Mouse (Mus musculus) WW6 (cell line): ENCODE results near the gene Vmn1r192.
"Not testable (repeated sequence)": the region's sequence is repeated elsewhere in the genome, so short reads cannot be mapped to it uniquely, and the experiment has no call there.

Source experiments
- DNase-seq: peaks from one replicate; pipeline ENCODE4 v3.0.0-alpha.2; 2013; ENCODE audit warnings: low read depth, low spot score

Gene Vmn1r192

DNA sequence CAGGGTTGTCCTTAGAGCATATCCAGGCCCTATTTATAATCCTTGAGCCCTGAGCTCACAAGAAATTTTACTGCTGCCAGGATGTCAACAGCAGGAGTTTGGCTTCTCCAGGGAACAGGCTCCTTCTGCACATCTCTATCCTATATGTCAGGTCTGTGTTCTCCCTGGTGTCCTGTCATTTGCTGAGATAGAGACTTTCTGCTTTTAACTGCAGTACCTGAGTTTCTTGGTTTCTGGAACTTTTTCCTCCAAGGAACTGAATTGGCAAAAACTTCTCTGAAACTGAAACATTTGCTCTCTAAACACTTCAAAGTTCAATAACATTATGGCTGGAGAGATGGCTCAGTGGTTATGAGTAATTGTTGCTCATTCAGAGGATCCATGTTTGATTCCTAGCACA is at the start of gene Vmn1r192:
Gene Vmn1r192 (minus strand): TSS at position 101 of the 400 bp plus-strand sequence.
- DNase-seq: no peak

DNA sequence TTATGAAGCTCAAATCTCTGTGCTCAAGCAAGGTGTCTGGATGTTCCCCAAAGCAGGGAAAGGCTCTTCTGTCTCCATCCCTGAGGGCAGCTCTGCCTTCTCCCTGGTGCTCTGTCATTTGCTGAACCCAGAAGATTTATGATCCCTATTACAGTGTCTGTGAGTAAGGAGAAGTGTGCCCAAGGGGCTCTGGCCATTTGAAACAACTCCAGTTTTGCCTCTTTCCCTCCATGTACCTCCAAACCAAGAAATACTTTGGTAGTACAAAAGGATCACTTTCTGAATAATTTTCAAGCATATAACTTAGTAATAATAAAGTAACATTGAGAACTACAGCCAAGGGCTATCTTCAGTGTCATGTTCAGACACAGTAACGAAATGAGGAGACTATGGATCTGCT is 32.1 kb upstream of the Vmn1r192 start, which contains the start of gene Vmn1r193:
Gene Vmn1r193 (minus strand): TSS at position 101 of the 400 bp plus-strand sequence.
- not testable (repeated sequence) for DNase-seq

DNA sequence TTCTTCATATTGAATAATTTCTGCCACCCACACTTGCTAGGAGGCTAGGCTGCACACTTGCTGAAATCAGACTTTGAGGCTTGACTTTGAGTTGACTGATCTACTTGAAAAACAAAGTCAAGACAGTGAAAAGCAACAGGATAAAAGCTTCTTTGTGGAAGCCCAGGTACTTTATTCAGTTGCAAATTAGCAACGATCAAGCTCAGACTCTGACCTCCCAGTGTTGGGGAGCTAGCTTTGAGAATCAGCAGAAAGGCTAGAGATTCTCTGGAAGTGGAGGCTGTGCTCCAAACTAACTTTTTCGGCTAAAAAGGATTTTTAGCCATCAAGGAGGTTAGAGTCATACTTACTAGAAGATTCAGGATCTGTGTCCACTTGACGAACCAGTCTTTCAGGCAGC is 1.8 kb upstream of the Vmn1r192 start:
- not testable (repeated sequence) for DNase-seq

GRCm38 (mm10) chr13:22190385-22190784 is 556 bp downstream of the Vmn1r192 start:
- no peak for DNase-seq

DNA sequence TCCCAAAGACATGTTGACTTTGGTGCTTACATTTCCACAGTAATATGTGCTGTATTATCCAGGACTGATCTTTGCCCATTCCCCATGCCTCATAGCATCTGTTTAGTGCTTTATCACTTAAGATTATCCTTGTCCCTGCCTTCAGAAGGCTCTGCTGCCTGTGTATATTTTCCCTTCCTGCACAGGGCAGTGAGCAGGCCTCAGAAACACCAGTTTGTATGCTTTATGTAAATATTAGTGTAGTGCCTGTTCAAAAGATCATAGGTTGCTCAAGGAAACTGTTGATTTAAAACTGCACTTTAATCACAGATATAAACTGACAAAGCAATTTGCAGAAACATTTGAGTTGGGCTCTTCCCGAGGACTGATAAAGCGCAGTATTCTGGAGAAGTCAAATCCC is 1.6 kb downstream of the Vmn1r192 start:
- DNase-seq: no peak

- DNase-seq: no peak
Measured at GRCm38 (mm10) chr13:22183869-22184268, 7.1 kb downstream of the Vmn1r192 start, which contains the start of gene Vmn1r191. Gene Vmn1r191 (minus strand): TSS chr13:22183969.

- no peak for DNase-seq
Measured at GRCm38 (mm10) chr13:22168416-22168815, 22.5 kb downstream of the Vmn1r192 start.

DNA sequence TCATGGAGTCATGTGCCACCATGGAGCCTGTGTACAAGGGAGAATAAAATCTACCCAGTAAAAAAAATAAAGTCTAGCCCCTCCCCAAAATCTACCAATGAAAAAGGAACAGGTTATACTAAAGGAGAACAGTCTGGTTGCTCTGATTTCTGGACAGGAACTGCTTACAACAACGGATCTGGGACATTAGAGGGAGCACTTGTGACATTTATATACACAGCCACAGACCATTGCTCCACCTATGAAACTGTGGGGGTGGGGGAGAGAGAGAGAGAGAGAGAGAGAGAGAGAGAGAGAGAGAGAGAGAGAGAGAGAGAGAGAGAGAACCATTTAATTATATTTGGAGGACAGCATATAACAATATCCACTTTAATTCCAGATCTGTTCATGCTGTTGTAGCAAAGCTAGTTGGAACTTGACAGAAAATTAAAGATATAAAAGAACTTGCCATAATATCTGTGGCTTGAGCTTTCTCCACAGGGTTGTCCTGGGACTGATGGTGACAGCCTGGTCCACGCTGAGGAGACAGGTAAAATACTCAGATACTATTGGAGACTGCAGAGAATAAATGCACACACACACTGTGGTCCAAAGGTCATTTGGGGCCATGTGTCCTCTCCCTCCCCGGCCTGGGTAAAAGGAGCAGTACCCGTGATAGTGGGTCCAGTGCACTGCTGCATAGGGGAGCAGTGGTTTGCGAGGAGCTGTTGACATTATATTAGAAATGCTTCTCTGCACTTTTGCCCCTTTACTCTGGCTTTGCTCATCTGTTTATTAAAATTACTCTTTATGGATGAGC is 54.2 kb downstream of the Vmn1r192 start:
- not testable (repeated sequence) for DNase-seq
